Mouse (Mus musculus) regulatory T cell (primary cell): ENCODE measurements around the gene Treml4.

Source experiments
- in situ Hi-C: fragments of 300-600 bp; cut with MboI, MseI; formaldehyde crosslinking; loops from one replicate; pipeline ENCODE4 v1.15.1; 2025; ENCODE audit warnings: high pct_unique_total_duplicates

Gene Treml4

GRCm38 (mm10) chr17:48263741-48264362, at the start of gene Treml4:
Gene Treml4, plus strand, starts transcription at chr17:48264295.
- in situ Hi-C loops, result no loop called here

- in situ Hi-C loops, result no loop called here
Observed at GRCm38 (mm10) chr17:48215429-48215828, 48.7 kb upstream of the Treml4 start.

GRCm38 (mm10) chr17:48230680-48231079, 33.4 kb upstream of the Treml4 start:
- in situ Hi-C loops, result no loop called here

GRCm38 (mm10) chr17:48232518-48232917, 31.6 kb upstream of the Treml4 start, which contains the start of gene Trem1:
Gene Trem1, plus strand, starts transcription at chr17:48232768.
- in situ Hi-C loops, result no loop called here

- in situ Hi-C loops, result no loop called here
Observed at GRCm38 (mm10) chr17:48233789-48234188, 30.3 kb upstream of the Treml4 start.

- in situ Hi-C loops, result no loop called here
Observed at GRCm38 (mm10) chr17:48234550-48234949, 29.5 kb upstream of the Treml4 start.

- in situ Hi-C loops, result no loop called here
Observed at GRCm38 (mm10) chr17:48235773-48236370, 28.2 kb upstream of the Treml4 start.

- in situ Hi-C loops, result no loop called here
Observed at GRCm38 (mm10) chr17:48237621-48238020, 26.5 kb upstream of the Treml4 start.

GRCm38 (mm10) chr17:48247221-48247928, 16.7 kb upstream of the Treml4 start, which contains the start of gene Trem3:
Gene Trem3, plus strand, starts transcription at chr17:48247777.
- in situ Hi-C loops, result no loop called here

- in situ Hi-C loops, result no loop called here
Observed at GRCm38 (mm10) chr17:48249039-48249438, 15.1 kb upstream of the Treml4 start.

- in situ Hi-C loops, result no loop called here
Observed at GRCm38 (mm10) chr17:48249501-48249900, 14.6 kb upstream of the Treml4 start.

GRCm38 (mm10) chr17:48250631-48251030, 13.5 kb upstream of the Treml4 start:
- in situ Hi-C loops, result loop anchor here (10.0 kb wide), 1 partner anchor 804 kb away; no protein-coding TSS in a partner anchor

GRCm38 (mm10) chr17:48256575-48256974, 7.5 kb upstream of the Treml4 start:
- in situ Hi-C loops, result loop anchor here (10.0 kb wide), 1 partner anchor 798 kb away; no protein-coding TSS in a partner anchor

- in situ Hi-C loops, result no loop called here
Observed at GRCm38 (mm10) chr17:48261868-48262267, 2.2 kb upstream of the Treml4 start.

GRCm38 (mm10) chr17:48264662-48265061, 567 bp downstream of the Treml4 start:
- in situ Hi-C loops, result no loop called here

GRCm38 (mm10) chr17:48266138-48266537, 2.0 kb downstream of the Treml4 start:
- in situ Hi-C loops, result no loop called here

GRCm38 (mm10) chr17:48266610-48267304, 2.7 kb downstream of the Treml4 start:
- in situ Hi-C loops, result no loop called here

GRCm38 (mm10) chr17:48267591-48267990, 3.5 kb downstream of the Treml4 start:
- in situ Hi-C loops, result no loop called here

GRCm38 (mm10) chr17:48268276-48268675, 4.2 kb downstream of the Treml4 start:
- in situ Hi-C loops, result no loop called here

- in situ Hi-C loops, result loop anchor here (5.0 to 10.0 kb wide), 3 partner anchors 67 to 1195 kb away; no protein-coding TSS in a partner anchor
Observed at GRCm38 (mm10) chr17:48269833-48270232, 5.7 kb downstream of the Treml4 start.

GRCm38 (mm10) chr17:48272158-48272557, 8.1 kb downstream of the Treml4 start:
- in situ Hi-C loops, result loop anchor here (5.0 to 10.0 kb wide), 3 partner anchors 65 to 1193 kb away; no protein-coding TSS in a partner anchor

- in situ Hi-C loops, result loop anchor here (5.0 to 10.0 kb wide), 3 partner anchors 65 to 1192 kb away; no protein-coding TSS in a partner anchor
Observed at GRCm38 (mm10) chr17:48272598-48272997, 8.5 kb downstream of the Treml4 start.
